Mouse (Mus musculus) C2C12 (cell line): ENCODE measurements at regions not wholly inside any gene's neighbourhood (a gene's known extent, or its start where the extent isn't known, plus 50 kb on each side); places are given as distances from the start of the nearest gene placed in this dataset.

Experiments
- CEBPB ChIP-seq: IDR thresholded peaks from one replicate; pipeline ENCODE4 v1.6.1; 2011; ENCODE audit warnings: low read depth, mild to moderate bottlenecking, control low read depth, moderate library complexity
- CTCF ChIP-seq: IDR thresholded peaks from one replicate; pipeline ENCODE4 v1.5.1; 2011; ENCODE audit not compliant: control insufficient read depth, insufficient read depth, insufficient read length
- MYOD1 ChIP-seq: IDR thresholded peaks from one replicate; pipeline ENCODE4 v1.6.1; 2011; ENCODE audit warnings: low read depth; ENCODE audit not compliant: control insufficient read depth, insufficient read length

DNA sequence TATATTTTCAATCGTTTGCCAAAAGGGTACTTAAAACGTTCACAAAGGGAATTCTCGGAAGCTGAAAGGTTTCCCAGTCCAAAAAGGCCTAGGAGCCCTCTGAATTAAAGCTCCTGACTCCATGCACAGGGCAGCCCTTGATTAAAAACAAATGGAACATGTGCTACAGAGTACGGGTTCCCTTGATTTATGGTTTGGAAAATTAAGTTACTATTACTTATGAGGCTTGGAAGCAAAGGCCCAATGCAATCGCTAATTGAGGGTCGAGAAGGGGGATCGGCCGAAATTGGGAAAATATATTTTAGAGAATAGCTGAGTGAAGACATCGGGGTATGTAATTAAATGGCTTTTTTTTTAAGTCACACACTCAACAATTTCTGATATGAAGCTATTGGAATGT is 219.0 kb upstream of the Sox9 start:
- TF ChIP-seq CEBPB: no peak
- no peak for TF ChIP-seq CTCF
- no peak for TF ChIP-seq MYOD1
